Mouse (Mus musculus) left cerebral cortex, postnatal 10 days (tissue): ENCODE results near the gene Mtcl1. TPM values are rescaled to one million over a fixed set of nuclear protein-coding genes. Genes with fewer than 3 reads are reported as not detected.

ENCODE experiments used
- DNase-seq, 2 experiments: peaks; one replicate each; pipeline ENCODE4 v3.0.0; 2021 to 2022; ENCODE audit warnings: low spot score in 2 of 2, mixed read lengths in 1 of 2; ENCODE audit errors: extremely low spot score in 1 of 2
- intact Hi-C: fragments of 180-260 bp; cut with DNase I; formaldehyde crosslinking; loops from one replicate; pipeline ENCODE4 v1.15.1; 2025
- total RNA-seq, 2 experiments: library from RNA; stranded (reverse); gene quantifications; 2 replicates each; pipeline ENCODE4 v1.2.3; 2021

The Mtcl1 gene
- 10 to 100 TPM; 65.9 to 67.3 TPM for total RNA-seq

DNA sequence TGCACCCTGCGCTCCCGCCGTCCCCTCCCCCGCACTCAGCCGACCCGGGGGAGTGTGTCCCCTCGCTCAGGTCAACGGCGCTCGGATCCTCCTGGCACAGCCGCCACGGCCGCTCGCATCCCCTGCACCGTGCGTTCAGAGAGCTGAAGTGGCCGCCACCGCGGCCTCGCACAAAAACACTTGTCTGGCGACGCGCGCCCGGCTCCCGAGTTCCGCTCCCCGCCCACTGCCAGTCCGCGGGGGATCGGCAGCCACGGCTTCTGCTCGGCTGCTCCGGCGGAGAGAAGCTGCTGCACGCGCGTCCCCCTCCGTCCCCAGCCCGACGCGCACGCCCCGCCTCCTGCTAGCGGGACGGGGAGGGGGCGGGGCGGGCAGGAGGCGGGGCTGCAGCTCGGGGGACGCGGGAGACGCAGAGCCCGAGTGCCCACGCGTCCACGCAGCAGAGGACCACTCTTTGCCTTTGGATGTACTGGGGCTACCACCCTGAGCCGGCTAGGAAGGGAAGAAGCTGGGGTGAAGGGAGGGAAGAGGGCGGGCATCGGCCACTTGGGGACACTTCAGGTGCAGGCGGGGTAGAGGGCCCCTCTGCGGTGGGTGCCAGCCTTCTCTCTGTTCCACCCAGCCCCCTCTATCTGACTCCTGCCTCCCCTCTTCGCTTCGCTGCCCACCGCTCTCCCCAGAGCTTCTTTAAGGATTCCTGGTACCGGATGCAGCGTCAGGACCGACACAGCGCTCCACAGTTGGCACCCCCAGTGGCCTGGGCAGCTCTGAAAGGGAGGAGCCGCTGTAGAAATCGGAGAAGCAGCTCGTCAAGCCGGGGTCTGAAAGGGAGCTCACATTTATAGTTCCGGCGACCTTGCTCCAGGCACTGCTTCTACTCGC, at the start of gene Mtcl1:
TSS of gene Mtcl1 (minus strand) at position 291 of the 882 bp plus-strand sequence.
- intact Hi-C loops: loop anchor here (2.0 to 5.0 kb wide), 3 partner anchors 38 to 215 kb away; no protein-coding TSS in a partner anchor

DNA sequence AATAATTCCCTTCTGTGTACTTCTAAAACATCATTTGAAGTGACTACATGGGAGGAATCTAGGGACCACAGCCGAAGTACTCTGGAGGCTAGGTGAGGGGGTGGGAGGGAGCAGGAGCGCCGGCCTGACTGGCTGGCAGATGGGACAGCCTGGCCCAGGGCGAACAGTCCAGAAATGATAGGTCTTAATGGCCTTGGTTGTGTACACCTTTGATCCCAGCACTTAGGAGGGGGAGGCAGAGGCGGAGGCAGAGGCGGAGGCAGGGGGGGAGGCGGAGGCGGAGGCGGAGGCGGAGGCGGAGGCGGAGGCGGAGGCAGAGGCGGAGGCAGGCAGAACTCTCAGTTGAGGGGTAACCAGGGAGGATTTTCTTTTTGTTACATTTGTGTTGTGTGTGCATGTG, 49.0 kb upstream of the Mtcl1 start:
- intact Hi-C loops: loop anchor here (10.0 kb wide), 1 partner anchor 354 kb away; no protein-coding TSS in a partner anchor
- DNase-seq: no peak

More for the DNA sequence above, at the start of gene Mtcl1:
- DNase-seq: peak; percentile 74 to 94

DNA sequence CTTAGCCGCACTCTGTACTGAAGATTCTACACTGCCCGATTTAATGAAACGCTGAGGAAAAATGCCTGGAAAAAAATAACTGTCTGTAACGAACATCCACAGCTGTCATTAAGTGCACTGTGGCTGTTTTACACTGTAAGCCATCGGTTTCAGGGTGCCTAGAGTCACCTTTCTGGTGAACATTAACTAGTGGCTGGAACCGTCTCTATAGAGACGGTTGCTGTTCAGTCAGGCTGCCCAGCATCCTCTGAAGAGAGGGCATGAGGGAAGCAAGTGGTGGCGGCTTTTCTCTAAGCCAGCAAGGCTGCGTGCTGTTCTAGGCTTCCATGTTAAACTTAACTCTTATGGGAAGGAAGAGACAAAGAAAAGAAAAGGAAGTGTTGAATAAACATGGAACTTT, 47.0 kb upstream of the Mtcl1 start:
- intact Hi-C loops: loop anchor here (10.0 kb wide), 1 partner anchor 352 kb away; no protein-coding TSS in a partner anchor
- no peak for DNase-seq

DNA sequence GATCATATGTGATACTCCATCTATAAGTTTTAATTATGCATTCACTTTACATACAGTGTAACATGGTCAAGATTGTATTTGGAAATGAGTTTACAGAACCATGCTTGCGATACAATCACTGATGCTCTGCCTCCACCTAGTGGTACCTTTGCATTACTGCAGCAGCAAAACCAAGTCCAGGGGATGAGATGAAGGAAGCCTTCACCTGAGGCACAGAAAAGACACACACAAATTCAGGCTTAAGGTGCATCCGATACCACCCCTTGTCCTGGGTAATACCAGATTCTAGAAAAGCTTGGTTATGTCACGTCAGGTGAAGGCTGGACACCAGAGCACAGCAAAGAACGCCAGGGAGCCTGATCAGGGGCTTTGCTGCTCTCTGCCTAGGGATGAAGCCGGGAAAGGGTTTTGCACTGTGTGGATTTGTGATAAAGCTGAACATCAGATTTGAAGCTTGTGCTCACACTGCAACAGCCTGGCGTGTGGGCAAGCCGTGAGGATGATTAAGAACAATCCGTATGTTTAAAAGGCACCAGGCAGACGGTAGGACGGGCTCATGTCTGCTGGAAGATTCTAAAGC, 40.6 kb upstream of the Mtcl1 start:
- peak; percentile 39 to 57 for DNase-seq
- intact Hi-C loops: loop anchor here (2.0 to 10.0 kb wide), 2 partner anchors 255 to 345 kb away; no protein-coding TSS in a partner anchor

DNA sequence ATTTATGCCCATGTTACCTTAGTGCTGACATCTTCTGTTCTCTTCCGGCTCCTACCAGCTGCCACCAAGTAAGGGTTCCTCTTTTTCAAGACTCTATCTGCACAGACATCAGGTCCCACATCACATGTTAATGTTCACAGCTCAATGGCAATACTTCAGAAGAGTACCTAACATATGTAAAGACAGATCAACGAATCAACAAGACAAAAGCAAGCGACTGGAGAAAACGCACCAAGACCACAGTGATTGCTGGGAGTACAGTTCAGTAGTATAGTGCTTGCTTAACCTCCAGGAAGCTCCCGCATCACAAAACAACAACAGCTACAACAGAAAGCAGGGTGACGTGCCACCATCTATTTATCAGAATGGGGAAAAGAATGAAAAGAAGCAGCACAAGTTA, 37.0 kb upstream of the Mtcl1 start:
- DNase-seq: no peak
- intact Hi-C loops: loop anchor here (5.0 kb wide), 1 partner anchor 34 kb away; no protein-coding TSS in a partner anchor

GRCm38 (mm10) chr17:66485742-66486141, 36.2 kb upstream of the Mtcl1 start:
- peak; percentile 69 to 79 for DNase-seq
- intact Hi-C loops: loop anchor here (5.0 kb wide), 1 partner anchor 33 kb away; no protein-coding TSS in a partner anchor

- intact Hi-C loops: loop anchor here (5.0 kb wide), 1 partner anchor 33 kb away; no protein-coding TSS in a partner anchor
- DNase-seq: no peak
Measured at GRCm38 (mm10) chr17:66484965-66485364, 35.4 kb upstream of the Mtcl1 start.

GRCm38 (mm10) chr17:66483651-66484454, 34.3 kb upstream of the Mtcl1 start:
- no peak for DNase-seq
- intact Hi-C loops: no loop called here

GRCm38 (mm10) chr17:66481295-66481694, 31.7 kb upstream of the Mtcl1 start:
- intact Hi-C loops: no loop called here
- no peak for DNase-seq

GRCm38 (mm10) chr17:66480491-66481278, 31.1 kb upstream of the Mtcl1 start:
- intact Hi-C loops: no loop called here
- DNase-seq: no peak

GRCm38 (mm10) chr17:66479813-66480490, 30.4 kb upstream of the Mtcl1 start:
- DNase-seq: no peak
- intact Hi-C loops: no loop called here

DNA sequence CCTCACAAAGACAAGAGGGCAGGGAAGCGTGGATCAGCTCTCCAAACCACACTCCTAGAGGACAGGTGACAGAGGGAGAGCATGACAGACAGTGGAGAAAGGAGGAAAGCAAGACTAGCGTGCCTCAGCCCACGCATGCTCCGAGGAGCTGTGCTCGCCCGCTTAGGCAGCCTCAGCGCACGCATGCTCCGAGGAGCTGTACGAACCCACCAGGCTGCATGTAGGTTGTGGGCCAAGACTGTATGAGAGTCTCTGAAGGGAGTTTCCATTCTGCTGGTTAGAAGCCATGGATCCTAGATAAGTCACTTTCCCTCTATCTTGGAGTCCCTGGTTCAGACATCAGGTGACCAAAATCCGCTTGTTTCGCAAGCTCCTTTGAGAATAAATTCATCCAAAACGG, 29.8 kb upstream of the Mtcl1 start:
- intact Hi-C loops: no loop called here
- DNase-seq: peak; percentile 24 to 42

DNA sequence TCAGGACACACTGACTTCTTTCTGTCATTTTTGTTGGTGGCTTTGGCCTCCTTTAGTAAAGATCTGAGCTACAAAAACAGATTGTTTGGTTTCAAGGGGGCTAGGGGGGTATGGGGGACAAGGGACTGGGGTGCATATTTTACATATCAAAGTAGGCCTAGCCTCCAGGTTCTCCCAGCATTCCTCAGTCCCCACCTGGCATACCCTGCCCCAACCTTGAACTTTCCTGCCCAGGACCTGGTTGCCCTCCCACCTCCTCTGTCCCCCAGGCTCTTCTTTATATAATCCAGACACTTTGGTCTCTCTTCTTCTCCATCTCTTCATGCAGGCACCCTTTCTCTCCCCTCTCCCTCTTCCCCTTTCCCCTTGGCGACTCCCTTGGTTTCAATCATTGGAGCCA, 23.7 kb upstream of the Mtcl1 start:
- no peak for DNase-seq
- intact Hi-C loops: no loop called here

GRCm38 (mm10) chr17:66471775-66472174, 22.2 kb upstream of the Mtcl1 start:
- intact Hi-C loops: no loop called here
- no peak for DNase-seq

- DNase-seq: no peak
- intact Hi-C loops: no loop called here
Measured at GRCm38 (mm10) chr17:66471252-66471651, 21.7 kb upstream of the Mtcl1 start.

- no peak for DNase-seq
- intact Hi-C loops: no loop called here
Measured at GRCm38 (mm10) chr17:66470020-66470419, 20.5 kb upstream of the Mtcl1 start.

DNA sequence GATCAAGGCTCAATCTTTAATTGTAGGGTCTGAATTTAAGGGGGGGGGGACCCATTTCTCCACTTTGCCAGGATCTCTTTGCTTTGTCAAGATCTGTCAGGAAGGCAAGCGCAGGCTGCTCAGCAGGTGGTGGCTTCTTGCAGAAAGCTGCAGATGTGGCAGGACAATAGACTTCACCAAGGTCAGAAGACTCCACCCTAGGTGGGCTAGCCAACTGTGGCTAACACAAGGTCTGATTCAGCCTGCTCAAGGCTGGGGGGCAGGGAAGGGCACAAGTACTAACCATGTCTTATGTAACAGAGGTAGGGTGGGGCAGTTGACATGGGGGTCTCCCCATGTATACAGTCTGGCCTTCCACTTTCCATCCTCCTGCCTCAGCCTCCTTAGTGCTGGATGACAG, 7.7 kb upstream of the Mtcl1 start:
- intact Hi-C loops: no loop called here
- peak in 1 of 2 experiments; percentile 36 for DNase-seq

GRCm38 (mm10) chr17:66451143-66451542, 1.6 kb upstream of the Mtcl1 start:
- intact Hi-C loops: loop anchor here (2.0 to 5.0 kb wide), 2 partner anchors 36 to 216 kb away; no protein-coding TSS in a partner anchor
- peak; percentile 83 to 92 for DNase-seq
